Mouse (Mus musculus): ENCODE results near the gene 1700001C19Rik. TPM values are rescaled to one million over a fixed set of nuclear protein-coding genes. Genes with fewer than 3 reads are reported as not detected.

Gene 1700001C19Rik
- total RNA-seq, 2 experiments from 2014 or later: not detected

DNA sequence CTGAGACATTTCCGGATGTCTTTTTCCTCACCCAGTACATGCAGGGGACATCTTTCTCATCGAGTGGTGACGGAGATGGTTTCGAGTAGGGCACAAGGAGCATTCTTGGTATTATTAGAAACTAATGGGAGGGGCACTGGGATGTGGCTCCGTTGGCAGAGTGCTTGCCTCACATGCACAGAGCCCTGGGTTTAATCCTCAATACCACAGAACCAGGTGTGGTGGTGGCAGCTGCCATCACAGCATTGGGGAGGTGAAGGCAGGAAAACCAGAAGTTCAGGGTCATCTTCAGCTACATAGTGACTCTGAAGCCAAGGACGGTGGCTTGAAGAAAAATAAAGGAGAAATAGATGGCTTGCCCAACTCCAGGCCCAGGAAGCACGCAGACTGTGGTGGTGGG is 25.0 kb upstream of the 1700001C19Rik start:
- no peak for DNase-seq

DNA sequence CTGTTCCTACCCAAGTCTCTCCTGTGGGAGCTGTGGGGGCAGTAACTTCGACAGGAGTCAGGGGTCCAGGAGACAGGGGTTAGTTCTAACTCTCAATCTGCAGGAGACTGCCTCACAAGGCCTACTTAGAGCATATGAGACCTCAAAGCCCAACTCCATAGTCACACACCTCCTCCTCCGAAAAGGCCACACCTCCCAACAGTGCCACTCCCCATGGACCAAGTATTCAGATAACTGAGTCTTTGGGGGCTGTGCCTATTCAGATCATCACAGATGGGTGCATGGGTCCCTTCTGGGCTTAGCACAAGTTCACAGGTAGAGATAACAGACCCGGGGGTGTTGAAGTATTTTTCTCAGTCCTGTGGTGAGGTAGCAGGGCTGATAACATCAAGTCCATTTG is 24.5 kb upstream of the 1700001C19Rik start:
- DNase-seq: no peak

DNA sequence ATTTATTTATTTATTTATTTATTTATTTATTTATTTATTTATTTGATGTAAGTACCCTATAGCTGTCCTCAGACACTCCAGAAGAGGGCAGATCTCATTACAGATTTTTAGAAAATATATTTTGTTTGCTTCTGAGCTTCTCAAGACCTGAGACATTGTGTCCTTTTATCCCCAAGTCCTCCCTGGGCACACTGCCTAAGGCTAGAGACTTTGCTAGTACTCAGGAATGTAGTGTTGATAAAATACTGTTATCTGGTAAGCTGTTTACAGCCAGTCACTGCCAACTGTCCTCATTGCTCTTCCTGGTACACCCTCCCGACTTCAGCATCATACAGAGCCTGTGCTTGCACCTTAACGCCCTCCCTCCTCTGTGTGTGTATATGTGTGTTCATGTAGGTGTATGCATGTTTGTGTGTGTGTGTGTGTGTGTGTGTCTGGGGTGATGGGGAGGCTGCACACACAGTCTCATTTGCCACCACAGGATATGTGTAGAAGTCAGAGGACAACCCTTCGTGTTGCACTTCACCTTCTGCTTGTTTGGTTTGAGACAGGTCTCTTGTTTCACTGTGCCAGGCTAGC is 22.3 kb upstream of the 1700001C19Rik start:
- no peak for DNase-seq

DNA sequence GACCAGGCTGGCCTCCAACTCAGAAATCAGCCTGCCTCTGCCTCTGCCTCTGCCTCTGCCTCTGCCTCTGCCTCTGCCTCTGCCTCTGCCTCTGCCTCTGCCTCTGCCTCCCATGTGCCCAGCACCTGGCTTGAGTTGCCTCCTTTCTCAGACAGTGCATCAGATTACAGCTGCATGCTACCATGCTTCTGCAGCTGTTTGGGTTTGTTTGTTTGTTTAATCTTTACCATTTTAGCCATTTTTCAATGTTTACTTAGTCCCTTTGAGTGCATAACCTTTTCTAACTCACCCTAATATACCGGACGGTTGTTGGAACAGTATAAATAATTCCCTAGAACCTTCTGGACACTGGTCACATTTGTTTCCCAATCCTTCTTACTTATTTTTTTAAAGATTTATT is 21.8 kb upstream of the 1700001C19Rik start:
- no peak for DNase-seq

- DNase-seq: no peak
These were observed 21.1 kb upstream of the 1700001C19Rik start for GRCm38 (mm10) chr17:47458310-47458709.

DNA sequence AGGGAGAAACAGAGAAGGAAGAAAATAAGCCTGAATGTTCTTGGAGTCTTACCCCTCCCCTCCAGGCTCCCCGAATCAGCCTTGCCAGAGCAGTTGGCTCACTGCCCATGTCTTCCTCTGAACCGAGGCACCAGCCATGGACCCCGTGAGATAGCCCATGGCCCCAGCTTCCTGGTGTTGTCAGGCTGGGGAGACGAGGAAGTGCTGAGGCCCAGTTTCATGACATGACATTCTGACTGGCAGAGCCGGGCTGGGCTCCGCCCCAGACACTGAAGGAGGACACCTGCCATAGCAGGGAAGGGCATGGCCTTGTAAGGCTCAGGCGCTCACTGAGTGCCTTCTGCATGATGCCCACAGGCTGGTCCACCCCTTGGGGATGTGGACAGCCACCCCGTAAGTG is 17.5 kb upstream of the 1700001C19Rik start:
- peak in 1 of 2 experiments; percentile 30 for DNase-seq

GRCm38 (mm10) chr17:47452886-47453285 is 15.7 kb upstream of the 1700001C19Rik start:
- DNase-seq: no peak

- no peak for DNase-seq
These were observed 13.8 kb upstream of the 1700001C19Rik start for GRCm38 (mm10) chr17:47450880-47451565.

DNA sequence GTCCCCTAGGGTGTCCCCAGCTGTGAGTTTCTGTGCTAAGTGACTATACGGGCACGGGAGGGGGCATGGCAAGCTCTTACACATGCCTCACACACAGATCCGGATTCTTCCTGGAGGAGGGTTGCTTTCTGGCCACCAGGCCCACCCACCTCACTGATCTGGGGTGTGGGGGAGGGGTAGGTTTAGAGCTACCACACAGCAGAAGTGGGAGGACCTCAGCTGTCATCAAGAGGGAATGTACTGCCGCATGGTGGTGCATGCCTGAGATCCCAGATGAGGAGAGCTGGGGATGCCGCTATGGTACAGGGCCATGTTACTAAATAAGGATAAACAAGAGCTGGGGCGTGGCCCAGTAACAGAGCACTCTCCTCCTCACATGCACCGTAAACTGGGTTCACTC is 13.1 kb upstream of the 1700001C19Rik start:
- DNase-seq: no peak

- no peak for DNase-seq
These were observed 12.3 kb upstream of the 1700001C19Rik start for GRCm38 (mm10) chr17:47449432-47449831.

- no peak for DNase-seq
These were observed 11.6 kb upstream of the 1700001C19Rik start for GRCm38 (mm10) chr17:47448523-47449372.

- DNase-seq: no peak
These were observed 9.4 kb upstream of the 1700001C19Rik start for GRCm38 (mm10) chr17:47446561-47446960.

DNA sequence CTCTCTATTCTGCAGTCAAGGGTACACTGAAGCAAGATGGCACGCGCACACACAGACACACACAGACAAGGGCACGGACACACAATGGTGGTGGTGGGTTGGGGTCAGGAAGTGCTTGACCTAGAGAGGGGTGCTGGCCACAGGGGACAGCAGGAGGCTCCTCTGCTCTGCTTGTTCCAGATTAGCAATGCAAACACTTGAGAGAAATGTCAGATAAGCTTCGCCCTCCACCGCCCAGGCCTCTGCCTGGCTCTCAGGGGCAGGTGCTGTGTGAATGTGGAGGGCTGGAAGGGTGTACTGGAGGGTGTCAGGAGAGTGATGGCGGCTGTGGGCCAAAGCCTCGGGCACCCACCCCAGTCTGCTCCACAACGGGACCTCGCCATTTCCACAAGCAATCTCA is 8.8 kb upstream of the 1700001C19Rik start:
- DNase-seq: no peak

GRCm38 (mm10) chr17:47445518-47445917 is 8.3 kb upstream of the 1700001C19Rik start:
- DNase-seq: no peak

GRCm38 (mm10) chr17:47444113-47444512 is 6.9 kb upstream of the 1700001C19Rik start:
- no peak for DNase-seq

- DNase-seq: no peak
These were observed 5.1 kb upstream of the 1700001C19Rik start for GRCm38 (mm10) chr17:47442271-47442670.

- no peak for DNase-seq
These were observed 4.3 kb upstream of the 1700001C19Rik start for GRCm38 (mm10) chr17:47441296-47442051.

DNA sequence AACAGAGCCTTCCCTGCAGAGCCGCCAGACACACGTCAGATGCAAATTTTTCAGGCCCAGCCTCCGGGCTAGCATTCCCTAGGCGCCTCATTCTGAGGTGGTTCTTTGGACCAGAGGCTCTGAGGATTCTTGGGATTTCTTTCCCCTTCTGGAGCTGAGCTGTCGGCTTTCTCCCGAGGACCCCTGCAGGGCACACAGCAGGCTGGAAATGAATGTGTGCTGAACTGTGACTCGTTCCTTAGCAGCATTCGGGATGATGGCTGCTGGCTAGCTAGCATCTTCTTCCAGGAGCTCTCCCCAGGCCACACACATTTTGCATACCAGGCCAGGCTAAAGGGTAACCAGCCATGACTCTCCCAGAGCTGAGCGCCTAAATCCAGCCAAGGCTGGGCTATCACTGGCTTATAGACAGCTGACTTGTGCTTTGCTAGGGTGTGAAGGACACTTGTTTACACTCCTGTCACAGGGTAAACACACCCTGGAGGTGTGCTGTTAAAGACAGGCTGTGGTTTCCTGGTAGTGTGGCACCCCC is 3.2 kb upstream of the 1700001C19Rik start:
- no peak for DNase-seq

DNA sequence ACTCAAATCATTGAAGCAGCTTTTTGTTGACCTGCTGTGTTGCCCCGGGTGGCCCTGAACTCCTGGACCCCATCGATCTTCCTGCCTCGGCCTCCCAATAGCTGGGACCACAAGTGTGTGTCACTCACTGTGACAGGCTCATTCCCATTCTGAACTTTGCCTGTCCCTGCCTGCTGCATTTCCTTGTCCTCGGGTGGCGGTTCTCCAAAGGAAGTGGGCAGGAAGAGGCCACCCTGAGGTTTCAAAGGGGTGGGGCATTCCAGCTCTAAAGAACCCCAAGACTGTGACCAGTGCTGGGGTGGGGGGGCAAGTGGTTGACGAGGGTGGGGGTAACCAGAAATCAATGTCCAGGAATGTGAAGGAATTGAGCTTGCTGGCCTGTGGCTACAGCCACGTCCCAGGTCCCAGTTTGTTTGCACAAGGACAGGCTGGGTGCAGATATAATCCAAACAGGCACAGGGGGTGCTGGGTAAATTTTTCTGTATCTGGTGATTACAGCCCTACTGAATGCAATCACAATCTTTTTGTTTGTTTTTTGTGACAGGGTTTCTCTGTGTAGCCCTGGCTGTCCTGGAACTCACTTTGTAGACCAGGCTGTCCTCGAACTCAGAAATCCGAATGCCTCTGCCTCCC is 2.3 kb upstream of the 1700001C19Rik start:
- DNase-seq: peak in 1 of 2 experiments; percentile 27

DNA sequence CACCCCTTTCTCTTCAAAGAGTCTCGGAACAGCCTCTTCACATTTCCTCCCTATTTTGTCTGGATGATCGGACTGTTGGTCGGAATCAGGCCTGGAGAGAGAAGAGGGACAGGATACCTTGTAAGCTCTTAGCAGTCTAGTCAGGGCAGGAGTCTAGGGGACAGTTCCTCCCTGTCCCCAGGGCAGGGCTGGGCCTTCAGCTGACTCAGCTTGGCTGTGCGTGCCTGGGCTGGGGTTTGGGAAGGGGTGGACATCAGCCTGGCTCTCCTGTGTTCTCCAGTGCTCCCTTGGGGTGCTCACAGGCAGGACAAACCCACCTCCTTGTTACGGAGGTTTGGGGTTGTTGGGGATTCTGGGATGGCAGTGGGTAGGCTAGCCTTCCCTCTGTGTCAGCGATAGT is 1.4 kb upstream of the 1700001C19Rik start:
- no peak for DNase-seq

DNA sequence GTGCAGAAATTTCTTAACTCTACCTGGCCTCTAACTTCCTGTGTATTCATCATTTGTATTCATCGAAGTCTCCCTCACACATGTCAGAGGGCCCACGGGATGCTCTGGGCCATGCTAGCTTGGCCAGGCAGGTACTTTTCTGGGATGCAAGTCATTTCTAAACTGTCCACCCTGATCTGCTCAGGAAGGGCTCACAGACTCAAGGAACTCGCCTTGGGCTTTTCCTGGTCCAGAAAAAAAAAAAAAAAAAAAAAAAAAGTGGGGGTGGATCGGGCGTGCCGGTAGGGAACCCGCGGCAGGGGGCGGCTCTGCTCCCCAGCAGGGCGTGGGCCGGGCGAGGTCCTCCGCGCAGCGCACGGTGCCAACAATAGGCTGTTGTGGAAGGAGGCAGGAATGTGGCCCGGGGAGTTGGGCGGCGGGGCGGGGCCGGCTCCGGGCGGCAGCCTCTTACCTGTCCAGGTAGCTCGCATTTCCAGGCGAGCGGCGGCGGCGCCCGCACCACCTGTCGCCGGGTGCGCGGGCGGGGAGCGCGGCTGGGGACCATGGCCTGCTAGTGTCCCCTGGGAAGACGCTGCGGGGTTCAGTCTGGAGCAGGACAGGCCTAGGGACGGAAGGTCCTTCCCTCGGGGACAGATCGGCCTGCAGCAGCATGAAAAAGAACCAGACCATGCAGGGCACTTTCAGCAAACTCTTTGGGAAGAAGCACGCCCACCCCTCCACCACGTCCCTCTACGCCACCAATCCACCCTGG is 845 bp downstream of the 1700001C19Rik start, which contains the start of gene AI661453:
TSS of gene AI661453 (plus strand) at position 460 of the 751 bp plus-strand sequence.
- DNase-seq: peak in 1 of 2 experiments; percentile 25

All from heart, adult 18-20 months (tissue).